Mouse (Mus musculus): Measurements from ENCODE around the gene Slc5a5.

DNA sequence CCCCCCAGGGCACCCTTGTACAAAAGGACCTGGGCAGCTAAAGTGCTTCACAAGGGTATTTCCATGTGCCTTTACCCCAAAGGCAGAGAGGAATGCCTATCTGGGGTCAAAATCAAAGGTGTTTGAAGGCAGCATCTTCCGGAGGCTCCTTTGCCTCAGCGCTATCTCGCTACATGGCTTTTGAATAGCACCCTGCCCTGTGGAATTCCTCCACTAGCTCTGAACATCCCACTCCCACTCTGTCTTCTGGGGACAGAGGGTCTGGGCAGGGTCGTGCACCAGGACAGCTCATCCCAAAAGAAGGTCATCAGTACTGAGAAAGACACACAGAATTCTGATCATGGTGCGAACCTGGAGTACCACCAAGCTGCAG is 23.4 kb downstream of the Slc5a5 start:
- TF ChIP-seq CTCF (IDR thresholded peaks at IDR 0.05; ENCODE audit: control insufficient read depth, insufficient read depth, insufficient replicate concordance, low read depth, low read length) (no peak), POLR2A (IDR thresholded peaks at IDR 0.05; ENCODE audit: control insufficient read depth, low read depth, low read length) (no peak)
